Comparison of ENCODE assay signal across 11 mouse cellular contexts in the genomic region with DNA sequence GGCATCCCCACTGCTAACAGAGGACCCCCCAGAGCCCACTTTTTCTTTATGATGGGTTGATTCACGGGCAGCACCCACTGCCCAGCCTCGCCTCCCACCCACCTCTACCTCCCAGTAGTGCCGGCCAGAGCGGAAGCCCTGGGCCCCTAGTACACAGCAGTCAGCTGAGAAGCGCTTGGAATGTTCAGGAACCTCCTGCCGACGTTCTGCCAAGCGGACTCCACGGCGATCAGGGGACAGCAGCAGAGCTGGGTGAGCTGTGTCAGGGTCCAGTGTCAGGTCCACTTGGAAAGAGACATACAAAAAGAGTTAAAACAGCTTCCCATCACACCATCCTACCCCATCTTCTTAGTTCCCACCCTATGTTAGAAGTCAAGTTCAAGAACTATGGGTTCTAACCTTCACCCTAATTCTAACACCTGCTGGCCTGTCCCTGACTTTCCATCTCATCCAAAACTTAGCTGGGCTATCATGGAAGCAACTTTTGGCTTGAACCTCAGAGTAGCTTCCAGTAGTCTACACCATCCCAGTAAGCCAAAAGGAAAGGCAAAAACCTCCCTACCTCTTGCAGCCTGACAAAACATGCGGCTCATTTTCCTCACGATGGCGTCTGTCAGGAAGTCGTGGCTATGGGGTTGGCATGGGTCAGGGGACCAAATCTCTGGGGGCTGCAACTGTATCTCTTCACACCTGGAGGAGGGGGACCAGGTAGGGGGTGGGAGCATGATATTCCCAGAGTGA. TPM values are rescaled to one million over a fixed set of nuclear protein-coding genes. Genes with fewer than 3 reads are reported as not detected.
DNase-seq lines count a peak whose midpoint lies in the region; ATAC-seq lines count a peak whose summit lies in the region.
"Had no signal": no experiment of that assay in that cellular context is flagged by ENCODE, and none has a peak within 500 bp of the region (broad histone marks: within the 10 kb centered on the region; RNA-seq: fewer than 3 reads in every experiment).

No protein-coding gene starts in this region.

- WGBS in midbrain, embryonic 12.5 days, result 73% methylated on average over 14 of the region's 14 CpGs
- 70% methylated on average over 14 of the region's 14 CpGs for WGBS in midbrain, embryonic 15.5 days
- whole genome bisulfite sequencing in limb, embryonic 10.5 days, result 71% methylated on average over 14 of the region's 14 CpGs
- WGBS in stomach, embryonic 14.5 days, result 61% methylated on average over 14 of the region's 14 CpGs

- H3K36me3 ChIP-seq in midbrain, embryonic 12.5 days, result peaks cover 98% of the 10 kb centered on the region
- H3K36me3 ChIP-seq in midbrain, embryonic 15.5 days (replicated peaks), result peaks cover 81% of the 10 kb centered on the region
- peaks cover 100% of the 10 kb centered on the region for H3K36me3 ChIP-seq in limb, embryonic 10.5 days
- peaks cover 94% of the 10 kb centered on the region for H3K36me3 ChIP-seq in stomach, embryonic 14.5 days (ENCODE audit: control insufficient read depth, insufficient read depth, low read length)

- DNase-seq in frontal cortex, adult 2 months (ENCODE audit: extremely low spot score in 1 of 2, low spot score in 1 of 2), result no peak
- peak; percentile 42 for DNase-seq in limb, embryonic 10.5 days (ENCODE audit: low spot score)
- no peak for DNase-seq in embryo, embryonic 10.5 days (ENCODE audit: low spot score)
- DNase-seq in adrenal gland, adult 8-10 months, result no peak
- DNase-seq: B cell, adult 2 months; lung, adult 18-20 months had no signal

- peak; percentile 20 for ATAC-seq in frontal cortex, adult (ENCODE audit: low TSS enrichment)
- ATAC-seq in midbrain, embryonic 12.5 days (ENCODE audit: low FRiP score, low read depth), result peak; percentile 38; the same call in 1 of the 2 replicates
- ATAC-seq in midbrain, embryonic 15.5 days (replicated peaks), result no peak; the same call in 1 of the 2 replicates
- ATAC-seq in stomach, embryonic 14.5 days (ENCODE audit: insufficient number of reproducible peaks, insufficient read depth, low FRiP score, low read depth), result peak; percentile 15; the same call in 1 of the 2 replicates

- H3K9ac ChIP-seq in midbrain, embryonic 12.5 days (replicated peaks), result no peak overlapping the region
- H3K9ac ChIP-seq in midbrain, embryonic 15.5 days, result no peak overlapping the region
- no peak overlapping the region for H3K9ac ChIP-seq in stomach, embryonic 14.5 days (replicated peaks; ENCODE audit: low read depth, low read length)
- H3K9ac ChIP-seq: hindbrain, embryonic 15.5 days had no signal

- H3K27ac ChIP-seq in midbrain, embryonic 12.5 days (replicated peaks), result 0 out of 2 replicates have a peak overlapping the region, but pooled peaks have one; percentile 25
- no peak overlapping the region for H3K27ac ChIP-seq in midbrain, embryonic 15.5 days
- no peak overlapping the region for H3K27ac ChIP-seq in limb, embryonic 10.5 days
- no peak overlapping the region for H3K27ac ChIP-seq in stomach, embryonic 14.5 days (ENCODE audit: low read length)
- H3K27ac ChIP-seq: hindbrain, embryonic 15.5 days had no signal

- H3K27me3 ChIP-seq in midbrain, embryonic 12.5 days, result no peaks in the 10 kb centered on the region
- no peaks in the 10 kb centered on the region for H3K27me3 ChIP-seq in midbrain, embryonic 15.5 days (replicated peaks)
- no peaks in the 10 kb centered on the region for H3K27me3 ChIP-seq in limb, embryonic 10.5 days (ENCODE audit: low read depth, poor library complexity, severe bottlenecking)
- no peaks in the 10 kb centered on the region for H3K27me3 ChIP-seq in stomach, embryonic 14.5 days (ENCODE audit: control insufficient read depth, insufficient read depth, low read length)
- H3K27me3 ChIP-seq: hindbrain, embryonic 15.5 days had no signal

- H3K4me2 ChIP-seq in midbrain, embryonic 12.5 days (replicated peaks), result no peak overlapping the region
- H3K4me2 ChIP-seq in midbrain, embryonic 15.5 days, result no peak overlapping the region
- H3K4me2 ChIP-seq in stomach, embryonic 14.5 days (replicated peaks; ENCODE audit: low read depth, low read length), result no peak overlapping the region
- H3K4me2 ChIP-seq: hindbrain, embryonic 15.5 days had no signal

- H3K9me3 ChIP-seq in midbrain, embryonic 12.5 days, result no peaks in the 10 kb centered on the region
- H3K9me3 ChIP-seq in midbrain, embryonic 15.5 days, result no peaks in the 10 kb centered on the region
- H3K9me3 ChIP-seq in limb, embryonic 10.5 days (replicated peaks), result no peaks in the 10 kb centered on the region
- no peaks in the 10 kb centered on the region for H3K9me3 ChIP-seq in stomach, embryonic 14.5 days (ENCODE audit: control insufficient read depth, low read depth, low read length)
- H3K9me3 ChIP-seq: hindbrain, embryonic 15.5 days had no signal

- H3K4me3 ChIP-seq in midbrain, embryonic 12.5 days, result no peak overlapping the region
- H3K4me3 ChIP-seq in midbrain, embryonic 15.5 days, result no peak overlapping the region
- H3K4me3 ChIP-seq in limb, embryonic 10.5 days, result no peak overlapping the region
- no peak overlapping the region for H3K4me3 ChIP-seq in stomach, embryonic 14.5 days (ENCODE audit: low read depth, low read length)
- H3K4me3 ChIP-seq: hindbrain, embryonic 15.5 days had no signal

- no peaks in the 10 kb centered on the region; the same call in 1 of the 2 replicates for H3K4me1 ChIP-seq in midbrain, embryonic 12.5 days
- H3K4me1 ChIP-seq in midbrain, embryonic 15.5 days, result peaks cover 4% of the 10 kb centered on the region
- H3K4me1 ChIP-seq in limb, embryonic 10.5 days, result no peaks in the 10 kb centered on the region
- no peaks in the 10 kb centered on the region for H3K4me1 ChIP-seq in stomach, embryonic 14.5 days (ENCODE audit: control insufficient read depth, insufficient read depth, low read length)

RNA-seq across cellular contexts. Expression of a gene that starts 7.6 kb away (rescaled TPM):
- polyA plus RNA-seq in frontal cortex, adult 2 months (2012; rRNA removed), result 453 and 472 TPM in 2 replicates
- polyA plus RNA-seq in midbrain, embryonic 12.5 days (2016; fragmentation: Nextera tagmentation; extraction: Ambion mirVana), result 503 and 506 TPM in 2 replicates
- polyA plus RNA-seq in midbrain, embryonic 15.5 days (2015; fragmentation: Nextera tagmentation; extraction: Ambion mirVana), result 365 and 382 TPM in 2 replicates
- 818 and 973 TPM in 2 replicates for polyA plus RNA-seq in limb, embryonic 10.5 days (2016; fragmentation: Nextera tagmentation; extraction: Ambion mirVana)
- 984 TPM in 2 replicates for polyA plus RNA-seq in stomach, embryonic 14.5 days (2014; fragmentation: Nextera tagmentation; extraction: Ambion mirVana)
- 100 to 1,000 TPM; 568 to 660 (median 629) TPM for total RNA-seq in adrenal gland, adult 8-10 months (2022)

RNA-seq across cellular contexts. Expression of a gene that starts 9.4 kb away (rescaled TPM):
- polyA plus RNA-seq in frontal cortex, adult 2 months (2012; rRNA removed), result 41.4 and 47.6 TPM in 2 replicates
- 5.4 and 6.2 TPM in 2 replicates for polyA plus RNA-seq in midbrain, embryonic 12.5 days (2016; fragmentation: Nextera tagmentation; extraction: Ambion mirVana)
- 7.3 and 7.9 TPM in 2 replicates for polyA plus RNA-seq in midbrain, embryonic 15.5 days (2015; fragmentation: Nextera tagmentation; extraction: Ambion mirVana)
- 4.2 and 6.1 TPM in 2 replicates for polyA plus RNA-seq in limb, embryonic 10.5 days (2016; fragmentation: Nextera tagmentation; extraction: Ambion mirVana)
- polyA plus RNA-seq in stomach, embryonic 14.5 days (2014; fragmentation: Nextera tagmentation; extraction: Ambion mirVana), result 5.8 and 6.2 TPM in 2 replicates
- 10 to 100 TPM; 35.5 to 69.9 (median 49.8) TPM for total RNA-seq in adrenal gland, adult 8-10 months (2022)

RNA-seq across cellular contexts. Expression of a gene that starts 18.2 kb away (rescaled TPM):
- polyA plus RNA-seq in frontal cortex, adult 2 months (2012; rRNA removed), result 3.7 and 4.6 TPM in 2 replicates
- 1.3 and 1.4 TPM in 2 replicates for polyA plus RNA-seq in midbrain, embryonic 12.5 days (2016; fragmentation: Nextera tagmentation; extraction: Ambion mirVana)
- polyA plus RNA-seq in midbrain, embryonic 15.5 days (2015; fragmentation: Nextera tagmentation; extraction: Ambion mirVana), result 2.3 and 2.6 TPM in 2 replicates
- 0.70 TPM in 1 of 2 replicates, not detected in the other for polyA plus RNA-seq in limb, embryonic 10.5 days (2016; fragmentation: Nextera tagmentation; extraction: Ambion mirVana)
- polyA plus RNA-seq in stomach, embryonic 14.5 days (2014; fragmentation: Nextera tagmentation; extraction: Ambion mirVana), result 1.4 and 2.1 TPM in 2 replicates
- total RNA-seq in adrenal gland, adult 8-10 months (2022), result 10 to 100 TPM; 10.1 to 14.9 (median 10.9) TPM

RNA-seq across cellular contexts. Expression of a gene that starts 18.7 kb away (rescaled TPM):
- 24.1 and 28.7 TPM in 2 replicates for polyA plus RNA-seq in frontal cortex, adult 2 months (2012; rRNA removed)
- 7.6 and 8.3 TPM in 2 replicates for polyA plus RNA-seq in midbrain, embryonic 12.5 days (2016; fragmentation: Nextera tagmentation; extraction: Ambion mirVana)
- 2.6 and 4.0 TPM in 2 replicates for polyA plus RNA-seq in midbrain, embryonic 15.5 days (2015; fragmentation: Nextera tagmentation; extraction: Ambion mirVana)
- polyA plus RNA-seq in limb, embryonic 10.5 days (2016; fragmentation: Nextera tagmentation; extraction: Ambion mirVana), result 2.9 and 5.1 TPM in 2 replicates
- 4.5 and 4.9 TPM in 2 replicates for polyA plus RNA-seq in stomach, embryonic 14.5 days (2014; fragmentation: Nextera tagmentation; extraction: Ambion mirVana)
- total RNA-seq in adrenal gland, adult 8-10 months (2022), result 1 to 10 TPM; 2.9 to 3.5 (median 3.3) TPM
